Mouse (Mus musculus) regulatory T cell (primary cell): ENCODE data around the gene Grwd1.
"Not testable (repeated sequence)": the region's sequence is repeated elsewhere in the genome, so short reads cannot be mapped to it uniquely, and the experiment has no call there.

ENCODE experiments used
- in situ Hi-C: fragments of 300-600 bp; cut with MboI, MseI; formaldehyde crosslinking; loops from one replicate; pipeline ENCODE4 v1.15.1; 2025; ENCODE audit warnings: high pct_unique_total_duplicates

The Grwd1 gene

DNA sequence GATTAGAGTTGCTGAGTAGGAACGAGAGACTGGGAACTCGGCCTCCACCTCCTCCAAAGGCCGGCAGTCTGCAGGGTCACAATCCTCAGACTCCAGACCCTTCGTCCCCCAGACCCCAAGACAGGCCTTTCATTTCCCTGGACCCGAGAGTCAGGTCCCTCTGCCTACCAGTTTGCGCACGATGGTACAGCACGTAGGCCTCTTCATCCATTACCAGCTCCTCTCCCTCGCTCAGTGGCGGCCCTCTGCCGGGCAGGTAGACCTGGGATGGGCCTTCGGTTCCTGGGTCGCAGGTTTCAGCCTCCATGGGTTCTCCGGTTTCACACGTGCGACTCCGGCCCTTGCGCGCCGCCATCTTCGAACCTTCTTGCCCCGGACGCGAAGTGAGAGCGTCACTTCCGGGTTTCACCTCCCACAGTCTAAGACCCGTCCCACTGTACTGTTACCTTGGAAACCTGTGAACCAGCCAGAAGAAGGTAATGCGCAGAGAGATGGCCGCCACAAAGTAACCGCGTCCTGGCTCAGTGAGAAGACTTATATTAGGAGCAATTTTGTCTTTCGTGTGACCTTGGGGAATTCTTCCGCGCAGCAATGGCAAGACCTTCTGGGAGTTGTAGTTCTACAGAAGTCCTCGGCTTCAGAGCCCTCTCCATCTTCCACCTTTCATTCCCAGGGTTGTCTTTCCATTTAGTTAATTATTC lies at the start of gene Grwd1:
Gene Grwd1 (minus strand): TSS at position 518 of the 701 bp plus-strand sequence.
- in situ Hi-C loops: no loop called here

DNA sequence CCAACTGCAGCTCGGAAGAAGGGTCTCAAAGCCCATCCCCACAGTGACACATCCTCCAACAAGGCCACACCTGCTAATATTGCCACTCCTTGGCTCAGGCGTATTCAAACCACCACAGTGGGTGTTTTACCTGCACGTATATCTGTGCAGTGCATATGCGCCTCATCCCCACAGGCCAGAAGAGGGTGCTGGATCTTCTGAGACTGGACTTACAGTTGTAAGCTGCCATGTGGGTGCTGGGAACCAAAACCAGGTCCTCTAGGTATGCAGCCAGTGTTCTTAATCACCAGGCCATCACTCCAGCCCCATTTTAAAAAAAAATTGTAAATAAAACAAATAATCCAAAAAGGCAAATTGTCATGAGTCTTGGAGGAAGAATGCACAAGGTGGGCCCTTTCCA lies 49.8 kb upstream of the Grwd1 start:
- in situ Hi-C loops: no loop called here

DNA sequence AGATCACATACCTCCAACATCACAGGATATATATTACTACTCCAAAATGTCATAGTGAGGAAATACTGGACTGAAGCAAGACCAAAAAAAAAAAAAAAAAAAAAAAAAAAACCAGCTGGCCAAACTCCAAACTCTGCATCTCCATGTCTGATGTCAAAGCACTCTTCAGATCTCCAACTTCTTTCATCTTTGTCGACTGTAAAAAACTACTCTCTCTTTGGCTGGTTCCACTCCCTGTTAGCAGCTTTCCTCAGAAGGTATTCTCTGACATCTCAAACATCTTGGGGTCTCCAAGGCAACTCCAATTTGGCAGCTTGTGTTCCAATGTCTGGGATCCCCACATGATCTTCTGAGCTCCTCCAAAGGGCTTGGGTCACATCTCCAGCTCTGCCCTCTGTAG lies 47.5 kb upstream of the Grwd1 start, which contains the start of gene Grin2d:
Gene Grin2d (minus strand): TSS at position 101 of the 400 bp plus-strand sequence.
- in situ Hi-C loops: not testable (repeated sequence)

DNA sequence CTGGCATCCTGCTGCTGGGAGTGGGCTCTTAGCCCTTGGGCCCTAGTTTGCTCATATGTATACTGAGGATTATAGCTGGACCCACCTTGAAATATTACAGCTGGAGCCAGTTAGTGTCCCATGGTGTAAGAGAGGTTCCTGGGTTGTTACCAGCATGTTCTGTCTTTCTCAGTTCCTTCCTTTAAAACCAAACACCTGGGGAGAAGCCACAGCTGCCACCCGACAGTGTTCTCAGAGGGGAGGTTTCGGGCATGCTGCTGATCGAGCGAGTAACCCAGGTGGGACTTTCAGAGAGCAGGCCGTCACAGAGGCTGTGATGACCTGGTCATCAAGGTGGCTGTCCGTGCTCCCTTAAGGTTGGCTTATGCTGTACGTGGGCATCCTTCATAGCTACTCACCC lies 46.2 kb upstream of the Grwd1 start:
- in situ Hi-C loops: no loop called here

DNA sequence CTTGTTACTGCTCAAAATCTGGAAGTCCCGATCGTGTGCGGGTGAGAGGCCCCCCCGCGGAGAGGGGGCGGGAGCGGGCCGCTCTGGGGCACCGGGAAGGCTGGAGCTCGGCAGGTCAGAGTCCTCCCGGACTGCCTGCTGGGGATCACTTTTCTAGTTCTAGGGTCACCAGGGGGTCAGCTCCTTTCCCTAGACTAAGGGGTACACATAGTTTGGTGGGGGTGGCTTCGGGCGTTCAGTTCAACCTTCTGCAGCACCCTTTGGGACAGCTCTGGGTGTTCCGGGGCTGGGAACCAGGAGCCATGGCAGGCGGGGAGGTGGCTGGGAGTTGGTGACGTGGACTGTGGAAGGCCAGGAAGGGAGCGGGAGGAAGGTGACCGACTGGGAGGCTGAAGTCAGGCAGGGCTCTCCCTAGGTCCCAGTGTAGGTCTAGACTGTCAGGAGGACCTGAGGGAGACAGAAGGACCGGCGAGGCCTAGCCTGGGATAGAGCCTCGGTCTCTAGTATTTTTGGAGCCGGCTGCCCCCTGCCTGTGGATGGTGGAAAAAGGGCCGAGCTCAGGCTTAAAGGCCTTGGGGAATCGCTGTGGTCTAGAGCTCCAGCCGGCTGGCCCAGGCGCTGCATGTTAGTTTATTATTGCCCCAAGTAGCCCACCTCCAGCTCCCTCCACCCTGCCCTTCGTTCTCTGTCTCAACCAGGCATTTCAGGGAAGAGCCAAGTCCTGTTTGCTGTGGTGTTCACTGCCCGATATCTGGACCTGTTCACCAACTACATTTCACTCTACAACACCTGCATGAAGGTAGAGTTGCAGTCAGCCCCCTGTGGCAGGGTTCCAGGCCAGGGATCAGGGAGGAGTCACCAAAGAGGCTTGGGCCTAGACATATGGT lies 42.6 kb upstream of the Grwd1 start:
- in situ Hi-C loops: no loop called here

DNA sequence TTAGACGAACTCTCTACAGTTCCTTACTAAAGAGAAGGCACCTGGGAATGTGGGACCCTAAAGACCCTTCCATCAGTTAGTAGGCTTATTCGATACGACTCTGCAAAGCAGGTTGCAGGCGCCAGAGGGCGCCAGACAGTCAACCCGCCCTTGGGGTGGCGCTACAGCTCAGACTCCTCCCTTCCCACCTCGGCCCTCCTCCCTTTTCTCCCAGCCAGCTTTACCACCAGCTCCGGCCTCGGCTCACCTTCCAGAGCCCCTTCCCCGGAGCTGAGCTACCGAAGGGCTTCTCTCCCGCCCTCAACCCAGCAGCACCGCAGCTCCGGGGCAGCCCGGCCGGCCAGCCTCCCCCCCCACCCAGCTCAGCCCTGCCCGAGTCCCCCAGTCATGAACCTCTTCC lies 41.9 kb upstream of the Grwd1 start, which contains the start of gene Kdelr1:
Gene Kdelr1 (plus strand): TSS at position 149 of the 400 bp plus-strand sequence.
- in situ Hi-C loops: no loop called here

DNA sequence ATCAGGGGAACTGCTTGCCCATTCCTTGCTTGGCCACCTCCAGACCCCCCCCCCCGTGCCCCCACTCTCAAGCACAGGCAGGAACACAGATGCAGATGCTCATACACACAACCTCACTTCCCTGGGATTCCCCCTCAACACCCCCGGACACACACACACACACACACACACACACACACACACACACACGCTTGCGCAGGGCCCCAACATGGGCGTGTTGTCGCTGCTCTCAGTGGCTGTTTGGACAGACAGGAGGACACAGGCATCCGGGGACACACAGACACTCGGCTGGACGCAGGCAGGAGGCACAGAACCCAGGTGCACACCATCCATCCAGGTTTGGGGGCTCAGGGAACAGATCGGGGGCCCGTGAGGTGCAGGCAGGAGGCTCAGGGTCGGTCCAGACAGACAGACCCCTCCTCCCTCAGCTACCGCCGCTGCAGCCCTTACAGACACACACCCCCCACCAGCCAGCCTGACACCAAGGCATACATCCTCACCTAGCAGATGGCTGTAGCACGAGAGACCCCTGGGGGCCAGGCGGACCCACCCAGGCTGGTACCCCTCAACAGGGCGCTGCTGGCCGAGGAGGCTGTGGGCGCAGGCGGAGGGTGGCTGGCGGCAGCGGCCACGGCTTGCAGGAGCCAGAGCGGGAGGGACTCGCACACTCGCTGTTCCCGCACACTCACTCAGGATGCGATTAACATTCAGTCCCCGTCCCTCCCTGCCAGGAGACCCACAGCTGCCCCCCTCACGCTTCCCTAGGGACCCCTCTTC lies 39.7 kb upstream of the Grwd1 start:
- in situ Hi-C loops: no loop called here

DNA sequence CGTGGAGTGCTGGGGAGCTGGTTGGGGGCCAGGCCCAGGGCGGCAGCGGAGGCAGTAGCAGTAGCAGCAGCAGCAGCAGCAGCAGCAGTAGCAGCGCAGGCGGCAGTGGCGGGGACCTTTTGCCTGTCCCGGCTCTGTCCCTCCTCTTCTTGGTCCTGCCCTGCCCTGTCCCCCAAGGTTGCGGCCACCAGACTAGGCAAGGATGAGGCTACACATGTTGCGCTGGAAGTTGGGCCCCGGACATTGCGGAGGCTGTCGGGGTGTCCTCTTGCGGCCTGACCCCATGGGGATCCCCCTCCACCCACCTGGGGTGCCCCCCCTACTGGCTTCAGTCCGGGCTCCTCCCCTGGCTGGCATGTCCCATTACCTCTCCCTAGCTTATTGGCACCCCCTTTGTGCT lies 39.0 kb upstream of the Grwd1 start:
- in situ Hi-C loops: no loop called here

DNA sequence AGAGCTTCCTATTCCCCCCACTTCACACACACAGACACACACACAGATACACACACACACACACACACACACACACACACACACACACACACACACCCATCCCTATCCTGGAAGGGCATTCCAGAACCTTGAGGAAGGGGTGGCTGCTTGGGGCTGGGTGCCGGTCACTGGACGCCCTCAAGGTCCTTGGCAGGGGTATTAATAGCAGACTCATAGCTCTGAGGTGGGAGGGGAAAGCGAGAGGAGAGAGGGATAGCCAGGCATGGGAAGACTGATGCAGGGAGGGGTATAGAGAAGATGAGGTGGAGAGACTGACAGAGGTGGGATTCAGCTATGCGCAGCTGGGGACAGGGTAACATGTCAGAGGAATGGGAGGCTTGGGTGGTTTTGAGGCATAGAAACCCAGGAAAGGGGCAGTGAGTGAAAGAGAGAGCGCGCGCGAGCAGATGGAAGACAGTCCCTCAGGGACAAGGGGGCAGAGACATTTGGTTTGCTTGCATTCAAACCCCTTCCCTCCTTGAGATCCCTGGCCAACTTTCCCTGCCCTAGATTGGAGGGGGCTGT lies 38.4 kb upstream of the Grwd1 start:
- in situ Hi-C loops: no loop called here

DNA sequence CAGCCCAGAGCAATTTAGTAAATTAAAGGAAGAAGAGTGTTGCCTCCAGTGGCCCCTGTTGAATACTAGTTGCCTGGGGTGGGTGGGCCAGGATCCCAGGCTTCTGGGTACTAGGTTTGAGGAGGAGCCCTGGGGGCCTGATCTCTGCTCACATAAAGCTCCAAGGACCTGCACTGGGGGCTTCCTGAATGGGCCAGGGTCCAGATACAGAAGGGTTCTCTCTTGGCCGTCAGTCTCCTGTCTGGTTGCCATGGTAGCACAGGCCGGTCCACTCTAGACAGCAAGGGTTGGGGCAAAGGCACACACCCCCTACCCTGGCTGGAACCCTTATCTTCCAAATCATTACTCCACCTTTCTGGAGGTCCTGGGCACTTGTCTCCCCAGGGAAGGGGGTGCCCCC lies 37.1 kb upstream of the Grwd1 start:
- in situ Hi-C loops: no loop called here

DNA sequence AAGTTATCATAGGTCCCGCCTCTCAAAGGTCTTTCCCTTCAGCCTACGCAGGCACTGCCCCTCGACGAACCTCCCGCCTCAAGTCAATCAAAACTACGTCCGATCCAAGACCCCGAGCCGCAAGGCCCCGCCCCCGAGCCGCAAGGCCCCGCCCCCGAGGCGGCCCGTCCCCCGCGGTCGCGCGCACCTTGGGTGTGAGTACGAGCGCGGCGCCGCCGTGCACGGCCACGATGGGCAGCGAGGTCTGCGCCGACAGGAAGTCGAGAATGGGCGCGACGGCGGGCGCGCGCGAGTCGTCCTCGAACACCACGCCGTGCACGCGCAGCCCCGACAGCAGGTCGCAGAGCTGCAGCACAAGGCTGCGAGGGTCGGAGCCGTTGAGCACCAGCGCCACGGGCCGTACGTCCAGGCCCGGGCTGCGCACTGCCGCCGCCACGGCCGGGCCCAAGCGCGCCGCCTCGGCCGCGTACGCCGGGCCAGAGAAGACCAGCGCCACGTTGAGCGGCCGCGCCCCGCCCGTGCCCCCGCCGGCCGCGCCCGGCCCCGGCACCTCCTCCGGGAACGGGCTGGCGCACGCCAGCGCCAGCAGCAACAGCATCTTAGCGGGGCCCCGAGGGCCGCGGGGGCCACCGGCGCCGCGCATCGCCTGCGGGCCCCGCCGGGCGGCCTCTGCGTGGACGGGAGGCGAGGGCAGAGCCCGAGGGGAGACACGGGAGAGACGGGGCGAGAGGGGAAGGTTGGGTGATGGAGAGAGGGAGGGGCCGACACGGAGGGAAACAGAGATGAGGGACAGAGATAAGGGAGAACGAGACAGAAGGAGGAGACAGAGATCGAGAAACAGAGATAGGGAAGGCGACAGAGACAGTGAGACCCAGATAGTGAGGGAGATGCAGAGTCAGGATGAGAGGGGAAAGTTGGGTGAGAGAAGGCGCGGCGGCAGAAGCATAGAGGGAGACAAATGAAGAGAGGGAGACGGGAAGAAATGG lies 35.5 kb upstream of the Grwd1 start:
- in situ Hi-C loops: no loop called here

DNA sequence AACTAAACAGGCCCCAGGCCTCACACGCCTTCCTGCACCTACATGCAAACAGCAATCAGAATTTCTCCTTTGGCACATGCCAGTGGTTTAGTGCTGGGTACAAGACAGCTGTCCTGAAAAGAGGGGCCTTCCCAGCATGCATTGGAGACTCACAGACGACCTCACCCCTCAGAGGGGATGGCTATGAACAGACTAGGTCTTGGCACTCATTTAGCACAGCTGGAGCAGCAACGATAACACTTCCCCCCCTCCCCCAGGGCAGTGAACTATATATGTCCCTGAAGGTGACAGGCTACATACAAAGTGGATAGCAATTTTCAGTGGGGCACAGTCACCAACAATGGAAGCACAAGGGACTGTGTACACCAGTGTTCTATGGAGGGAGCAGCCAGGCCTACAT lies 33.7 kb upstream of the Grwd1 start:
- in situ Hi-C loops: no loop called here

DNA sequence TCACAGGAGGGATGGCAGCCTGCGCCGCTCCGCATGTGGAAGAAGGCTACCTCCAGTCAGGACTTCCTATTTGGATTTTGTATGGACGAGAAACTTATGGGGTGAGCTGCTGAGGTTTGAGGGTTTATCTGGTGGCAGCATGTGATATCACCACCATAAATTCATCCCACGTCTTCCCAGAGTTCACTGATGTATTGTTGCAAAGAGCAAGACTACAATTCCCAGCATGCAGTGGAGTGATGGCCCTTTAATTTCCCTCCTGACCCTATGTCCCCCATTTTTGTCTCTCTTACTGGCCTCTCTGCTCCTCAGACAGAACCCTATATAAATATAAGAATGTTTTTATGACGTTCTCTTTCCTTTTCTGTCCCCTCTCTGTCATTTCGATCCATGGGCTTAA lies 32.1 kb upstream of the Grwd1 start:
- in situ Hi-C loops: no loop called here

DNA sequence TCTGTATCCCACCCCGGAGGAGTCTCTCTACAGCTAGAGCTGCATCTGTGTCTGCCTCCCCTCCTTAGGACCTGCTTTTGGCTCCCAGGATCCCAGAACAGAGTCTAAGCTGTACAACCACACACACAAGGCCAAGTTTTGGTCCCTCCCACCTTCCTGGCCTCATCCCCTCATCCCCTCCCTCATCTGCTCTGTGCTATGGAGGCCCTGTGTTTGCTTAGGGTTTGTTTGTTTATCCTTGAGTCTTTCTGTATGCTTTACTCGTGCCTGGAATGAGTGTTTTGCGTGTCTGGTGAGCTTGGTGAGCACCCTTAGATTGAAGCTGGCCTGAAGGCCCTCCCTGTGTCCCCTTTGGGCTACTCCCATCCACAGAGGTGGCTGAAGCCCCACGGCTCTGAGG lies 28.3 kb upstream of the Grwd1 start:
- in situ Hi-C loops: no loop called here

DNA sequence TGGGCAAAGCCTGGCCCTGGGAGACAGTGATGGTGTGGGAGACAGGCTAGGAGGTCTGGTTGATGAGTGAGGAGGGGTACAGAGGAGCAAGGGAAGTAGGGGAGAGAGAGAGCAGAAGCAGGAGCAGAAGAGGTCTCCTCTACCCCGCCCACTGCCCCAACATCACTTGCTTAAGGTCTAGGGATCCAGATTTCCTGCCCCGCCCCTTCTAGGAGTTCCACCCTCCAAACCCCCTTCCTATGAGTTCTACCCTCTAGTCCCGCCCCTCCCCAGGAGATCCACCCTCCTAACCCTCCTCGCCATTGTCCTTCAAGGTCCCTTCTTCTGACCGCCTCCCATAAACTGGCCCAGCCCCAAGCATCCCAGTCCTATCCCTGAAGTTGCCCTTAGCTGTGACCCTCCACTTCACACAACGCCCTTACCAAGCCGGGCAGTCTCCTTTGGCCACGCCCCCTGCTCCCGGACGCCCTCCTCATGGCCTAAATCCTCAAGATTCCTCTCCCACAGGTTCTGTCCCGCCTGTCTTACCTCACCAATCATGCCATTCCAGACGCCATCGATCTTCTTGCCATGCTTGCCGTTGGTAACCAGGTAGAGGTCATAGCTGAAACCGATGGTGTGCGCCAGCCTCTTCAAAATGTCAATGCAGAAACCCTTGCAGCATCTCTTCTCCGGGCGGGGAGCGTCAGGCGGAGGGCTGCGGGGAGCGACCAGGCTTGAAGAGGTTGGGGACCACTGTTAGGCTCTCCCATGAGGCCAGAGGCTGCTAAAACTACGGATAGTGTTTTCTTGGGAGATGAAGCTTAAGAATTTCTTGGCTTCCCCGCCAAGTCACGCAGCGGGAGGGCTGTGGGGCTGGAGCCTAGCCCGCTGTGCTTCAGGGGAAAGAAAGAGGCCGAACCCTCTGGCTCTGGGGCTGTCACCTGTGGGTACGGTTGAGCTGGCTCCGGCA lies 26.5 kb upstream of the Grwd1 start:
- in situ Hi-C loops: no loop called here

DNA sequence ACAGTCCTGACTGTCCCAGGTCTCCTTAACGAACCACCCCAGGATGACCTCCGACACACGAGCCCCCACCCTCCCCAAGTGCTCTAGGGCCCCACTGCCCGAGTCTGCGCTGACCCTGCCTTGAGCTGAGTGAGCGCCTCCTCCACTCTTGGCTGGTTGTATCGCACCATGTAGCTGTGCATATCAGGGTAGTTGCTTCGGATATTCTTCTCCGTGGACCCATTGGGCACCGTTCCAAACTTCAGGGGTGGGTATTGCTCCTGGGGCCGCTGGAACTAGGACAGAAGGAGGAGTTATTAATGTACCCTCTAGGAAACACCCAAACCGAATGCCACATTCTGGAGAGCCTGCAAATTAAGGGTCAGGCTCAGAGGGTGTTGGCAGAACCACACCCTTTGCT lies 22.3 kb upstream of the Grwd1 start:
- in situ Hi-C loops: no loop called here

DNA sequence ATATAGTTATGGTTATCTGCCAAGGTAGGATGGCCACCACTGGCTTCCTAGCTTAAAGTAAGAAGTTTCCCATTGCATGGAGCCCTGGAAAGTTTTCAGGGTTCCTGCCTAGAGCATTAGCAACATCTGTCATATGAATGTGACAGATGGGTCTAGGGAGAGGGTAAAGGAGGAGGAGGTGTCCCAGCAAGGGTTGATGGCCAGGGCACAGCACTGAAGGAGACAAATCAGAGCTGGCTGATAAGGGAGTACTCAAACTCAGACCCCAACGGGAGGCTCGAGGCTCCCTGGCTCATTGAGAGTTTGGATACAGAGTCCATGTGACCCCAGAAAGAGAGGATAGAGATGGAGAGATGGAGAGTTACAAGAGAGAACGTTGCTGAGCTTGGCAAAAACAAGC lies 19.9 kb upstream of the Grwd1 start:
- in situ Hi-C loops: no loop called here

DNA sequence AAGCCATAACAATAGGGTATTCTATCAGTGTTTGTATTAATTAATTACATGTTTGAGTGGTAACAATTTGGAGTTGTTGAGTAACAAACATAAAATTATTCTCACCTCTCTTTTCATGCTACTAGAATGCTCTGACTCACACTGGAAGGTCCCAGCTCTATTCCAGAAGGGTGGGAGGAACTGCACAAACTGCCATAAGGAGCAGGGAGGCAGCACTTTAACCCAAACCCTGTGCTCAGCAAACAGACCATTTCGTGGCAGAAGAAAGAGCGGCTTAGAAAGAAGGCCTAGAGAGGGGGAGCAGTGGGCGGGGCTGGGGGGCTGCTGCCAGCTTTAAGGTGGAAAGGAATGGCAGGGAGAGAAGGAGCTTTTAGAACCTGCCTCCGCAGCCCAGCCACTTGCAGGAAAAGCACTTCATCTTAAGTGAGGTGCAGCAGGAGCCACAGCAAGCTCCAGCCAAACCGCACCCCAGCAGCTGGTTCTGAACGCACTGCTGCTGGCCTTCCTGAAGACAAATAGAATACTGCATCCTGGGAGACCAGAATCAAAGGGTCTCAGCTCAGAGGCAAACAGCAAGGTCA lies 17.8 kb upstream of the Grwd1 start:
- in situ Hi-C loops: no loop called here
